In genomic region chr9:96491810-96492209, GRCm38 (mm10) we compare ENCODE assay signal across 8 mouse cellular contexts. TPM values are rescaled to one million over a fixed set of nuclear protein-coding genes. Genes with fewer than 3 reads are reported as not detected.
A peak's percentile ranks its signal among the peaks of the same experiment; 100 is the strongest.
DNase-seq lines count a peak whose midpoint lies in the region; ATAC-seq and TF ChIP-seq lines count a peak whose summit lies in the region.

No protein-coding gene starts in this region.

- H3K4me2 ChIP-seq in intestine, postnatal 0 days (replicated peaks; ENCODE audit: low read depth) = no peak overlapping the region
- H3K4me2 ChIP-seq in intestine, embryonic 16.5 days (ENCODE audit: low read depth, low read length) = no peak overlapping the region
- H3K4me2 ChIP-seq in liver, embryonic 11.5 days = peak overlapping the region; percentile 5; the same call in 1 of the 2 replicates

- 43% methylated on average over 12 of the region's 12 CpGs for WGBS in intestine, postnatal 0 days
- WGBS in intestine, embryonic 16.5 days = 41% methylated on average over 12 of the region's 12 CpGs
- 35% methylated on average over 12 of the region's 12 CpGs for WGBS in liver, embryonic 11.5 days

- ATAC-seq in intestine, postnatal 0 days = no peak
- no peak for ATAC-seq in intestine, embryonic 16.5 days
- peak; percentile 80 for ATAC-seq in erythroid progenitor cell, adult 5-6 weeks (replicated peaks; ENCODE audit: low FRiP score, poor library complexity, severe bottlenecking)
- ATAC-seq in liver, embryonic 11.5 days (replicated peaks; ENCODE audit: low FRiP score) = no peak

- H3K27me3 ChIP-seq in intestine, postnatal 0 days (replicated peaks; ENCODE audit: control insufficient read depth, insufficient read depth, low read length) = no peaks in the 10 kb centered on the region
- H3K27me3 ChIP-seq in intestine, embryonic 16.5 days (replicated peaks; ENCODE audit: control insufficient read depth, insufficient read depth, low read length) = no peaks in the 10 kb centered on the region
- H3K27me3 ChIP-seq in liver, embryonic 11.5 days (replicated peaks; ENCODE audit: control insufficient read depth, insufficient read depth, low read length) = no peaks in the 10 kb centered on the region

- peak; percentile 84 for TF ChIP-seq CTCF in intestine, postnatal 0 days (IDR thresholded peaks at IDR 0.05; ENCODE audit: low read depth)

- H3K27ac ChIP-seq in intestine, postnatal 0 days (ENCODE audit: low read depth, low read length) = no peak overlapping the region
- H3K27ac ChIP-seq in intestine, embryonic 16.5 days (ENCODE audit: low read length) = no peak overlapping the region
- no peak overlapping the region for H3K27ac ChIP-seq in liver, embryonic 11.5 days (ENCODE audit: low read depth, low read length)

- no peak overlapping the region for H3K9ac ChIP-seq in intestine, postnatal 0 days (ENCODE audit: low read depth, low read length)
- no peak overlapping the region for H3K9ac ChIP-seq in intestine, embryonic 16.5 days (ENCODE audit: low read depth, low read length)
- H3K9ac ChIP-seq in liver, embryonic 11.5 days (ENCODE audit: low read depth, low read length) = no peak overlapping the region

- H3K9me3 ChIP-seq in intestine, postnatal 0 days (ENCODE audit: control insufficient read depth) = no peaks in the 10 kb centered on the region
- H3K9me3 ChIP-seq in intestine, embryonic 16.5 days (ENCODE audit: control insufficient read depth, low read length) = no peaks in the 10 kb centered on the region
- no peaks in the 10 kb centered on the region for H3K9me3 ChIP-seq in liver, embryonic 11.5 days (ENCODE audit: control insufficient read depth, low read length)

- 0 out of 2 replicates have a peak, but pooled peaks cover 3% of the 10 kb centered on the region for H3K4me1 ChIP-seq in intestine, postnatal 0 days (replicated peaks; ENCODE audit: control insufficient read depth, insufficient read depth, low read length)
- H3K4me1 ChIP-seq in intestine, embryonic 16.5 days (ENCODE audit: control insufficient read depth, insufficient read depth, low read length) = peaks cover 10% of the 10 kb centered on the region; the same call in 1 of the 2 replicates
- H3K4me1 ChIP-seq in liver, embryonic 11.5 days (replicated peaks; ENCODE audit: control insufficient read depth, insufficient read depth, low read length) = no peaks in the 10 kb centered on the region; the same call in 1 of the 2 replicates

- H3K36me3 ChIP-seq in intestine, postnatal 0 days (ENCODE audit: control insufficient read depth, insufficient read depth) = no peaks in the 10 kb centered on the region
- H3K36me3 ChIP-seq in intestine, embryonic 16.5 days (ENCODE audit: control insufficient read depth, insufficient read depth, low read length) = no peaks in the 10 kb centered on the region
- H3K36me3 ChIP-seq in liver, embryonic 11.5 days (ENCODE audit: control insufficient read depth, insufficient read depth, low read length) = no peaks in the 10 kb centered on the region

- DNase-seq in CD8-positive naive resting alpha-beta T cell, adult 2 months (ENCODE audit: low read depth in 2 of 2, low spot score in 2 of 2) = peak; percentile 59 to 61
- peak; percentile 12 for DNase-seq in adrenal gland, adult 8-10 months
- peak; percentile 55 for DNase-seq in liver, embryonic 11.5 days (ENCODE audit: low spot score)
- peak; percentile 23 for DNase-seq in spleen, adult 12 weeks (ENCODE audit: low spot score)
- no peak for DNase-seq in ovary, postnatal 10 days (ENCODE audit: low spot score)

- no peak overlapping the region for H3K4me3 ChIP-seq in intestine, postnatal 0 days (ENCODE audit: low read depth, low read length)
- no peak overlapping the region for H3K4me3 ChIP-seq in intestine, embryonic 16.5 days (ENCODE audit: low read length)
- no peak overlapping the region for H3K4me3 ChIP-seq in liver, embryonic 11.5 days (ENCODE audit: low read depth, low read length)

RNA-seq across cellular contexts. Expression of gene Rnf7, which starts 13.3 kb away (rescaled TPM):
- 141 and 143 TPM in 2 replicates for polyA plus RNA-seq in intestine, postnatal 0 days (2015; fragmentation: Nextera tagmentation; extraction: Ambion mirVana)
- polyA plus RNA-seq in intestine, embryonic 16.5 days (2015; fragmentation: Nextera tagmentation; extraction: Ambion mirVana) = 151 and 166 TPM in 2 replicates
- total RNA-seq in adrenal gland, adult 8-10 months (2022) = 10 to 100 TPM; 71.2 to 80.5 (median 77.9) TPM
- 33.5 and 42.9 TPM in 2 replicates for total RNA-seq in erythroid progenitor cell, adult 5-6 weeks (2015; ENCODE audit: low replicate concordance)
- 19.5 and 21.6 TPM in 2 replicates for total RNA-seq in erythroid progenitor cell, adult 5-6 weeks (2017; ENCODE audit: low replicate concordance)
- 172 and 173 TPM in 2 replicates for polyA plus RNA-seq in liver, embryonic 11.5 days (2014; fragmentation: Nextera tagmentation; extraction: Ambion mirVana)

RNA-seq across cellular contexts. Expression of gene Gm28729, which starts 33.3 kb away (rescaled TPM):
- not detected in 2 replicates for polyA plus RNA-seq in intestine, postnatal 0 days (2015; fragmentation: Nextera tagmentation; extraction: Ambion mirVana)
- not detected in 2 replicates for polyA plus RNA-seq in intestine, embryonic 16.5 days (2015; fragmentation: Nextera tagmentation; extraction: Ambion mirVana)
- under 1 TPM in 1 of 4 experiments, not detected in 3; 0.13 TPM for total RNA-seq in adrenal gland, adult 8-10 months (2022)
- total RNA-seq in erythroid progenitor cell, adult 5-6 weeks (2015; ENCODE audit: low replicate concordance) = not detected in 2 replicates
- total RNA-seq in erythroid progenitor cell, adult 5-6 weeks (2017; ENCODE audit: low replicate concordance) = not detected in 2 replicates
- not detected in 2 replicates for polyA plus RNA-seq in liver, embryonic 11.5 days (2014; fragmentation: Nextera tagmentation; extraction: Ambion mirVana)
